Mouse (Mus musculus): ENCODE measurements around the gene Pnmt. TPM values are rescaled to one million over a fixed set of nuclear protein-coding genes. Genes with fewer than 3 reads are reported as not detected.

Gene Pnmt
- total RNA-seq, 2 experiments from 2014 or later = 0.28 to 0.38 TPM

- no peak for DNase-seq (ENCODE audit: low spot score in 2 of 2)
Observed at GRCm38 (mm10) chr11:98412797-98413301, 26.6 kb downstream of the Pnmt start.

DNA sequence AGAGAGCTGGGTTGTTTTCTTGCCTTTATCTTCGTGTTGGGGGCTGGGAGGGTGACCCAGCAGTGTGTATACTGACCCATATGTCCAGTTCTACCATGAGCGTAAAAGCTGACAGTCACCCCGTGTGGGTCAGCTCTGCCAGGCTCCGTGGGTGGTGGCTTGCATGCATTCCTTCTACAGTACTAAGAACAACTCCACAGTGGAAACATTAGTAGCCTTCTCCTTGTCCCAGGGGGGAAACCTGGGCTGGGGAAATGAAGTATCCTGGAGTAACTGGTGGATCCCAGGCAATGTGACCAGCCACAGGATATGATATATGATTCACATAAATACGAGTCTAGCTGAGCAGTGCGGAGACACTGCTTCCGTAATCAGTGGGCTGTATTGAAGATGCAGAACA lies 27.5 kb downstream of the Pnmt start:
- DNase-seq (ENCODE audit: low spot score in 2 of 2) = no peak

GRCm38 (mm10) chr11:98414162-98414561 lies 27.9 kb downstream of the Pnmt start:
- DNase-seq (ENCODE audit: low spot score in 2 of 2) = no peak

DNA sequence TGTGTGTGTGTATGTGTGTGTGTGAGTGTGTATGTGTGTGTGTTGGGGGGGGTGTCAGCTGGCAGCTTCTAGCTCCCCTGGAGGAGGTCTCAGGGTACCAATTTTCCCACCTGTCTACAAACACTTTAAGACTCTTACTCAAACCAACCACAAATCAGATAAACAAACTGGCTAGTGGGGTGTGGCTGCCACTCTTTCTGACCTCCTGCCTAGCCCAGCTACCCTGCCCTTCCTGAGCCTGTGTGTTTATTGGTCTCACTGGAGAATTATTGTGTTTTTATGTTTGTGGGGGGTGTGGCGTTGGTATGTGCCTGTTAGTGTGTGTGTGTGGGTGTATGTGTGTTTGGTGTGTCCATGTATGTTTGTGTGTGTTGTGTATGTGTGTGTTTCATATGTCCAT lies 30.8 kb downstream of the Pnmt start:
- DNase-seq (ENCODE audit: low spot score in 2 of 2) = no peak

GRCm38 (mm10) chr11:98418273-98418672 lies 32.0 kb downstream of the Pnmt start:
- no peak for DNase-seq (ENCODE audit: low spot score in 2 of 2)

GRCm38 (mm10) chr11:98418939-98419547 lies 32.8 kb downstream of the Pnmt start:
- DNase-seq (ENCODE audit: low spot score in 2 of 2) = no peak

DNA sequence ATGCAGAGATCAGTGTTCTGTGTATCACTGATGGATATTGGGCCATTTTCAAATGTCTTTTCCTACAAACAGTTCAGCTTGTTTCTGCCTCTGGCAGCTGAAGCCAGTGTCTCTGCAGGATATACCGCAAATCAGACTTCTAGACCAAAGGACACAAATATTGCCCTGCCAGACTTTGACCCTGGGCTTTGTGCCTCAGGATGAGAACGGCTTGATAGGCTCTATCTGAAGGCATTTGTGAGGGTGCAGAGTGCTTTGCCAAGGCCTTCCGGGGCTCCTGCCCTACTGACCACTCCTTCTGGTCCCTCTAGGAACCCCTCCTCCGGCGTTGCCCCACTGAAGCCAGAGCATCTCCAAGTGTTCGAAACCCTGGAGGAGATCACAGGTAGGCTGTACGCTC lies 40.3 kb downstream of the Pnmt start:
- DNase-seq (ENCODE audit: low spot score in 2 of 2) = no peak

- no peak for DNase-seq (ENCODE audit: low spot score in 2 of 2)
Observed at GRCm38 (mm10) chr11:98428436-98428835, 42.2 kb downstream of the Pnmt start.

DNA sequence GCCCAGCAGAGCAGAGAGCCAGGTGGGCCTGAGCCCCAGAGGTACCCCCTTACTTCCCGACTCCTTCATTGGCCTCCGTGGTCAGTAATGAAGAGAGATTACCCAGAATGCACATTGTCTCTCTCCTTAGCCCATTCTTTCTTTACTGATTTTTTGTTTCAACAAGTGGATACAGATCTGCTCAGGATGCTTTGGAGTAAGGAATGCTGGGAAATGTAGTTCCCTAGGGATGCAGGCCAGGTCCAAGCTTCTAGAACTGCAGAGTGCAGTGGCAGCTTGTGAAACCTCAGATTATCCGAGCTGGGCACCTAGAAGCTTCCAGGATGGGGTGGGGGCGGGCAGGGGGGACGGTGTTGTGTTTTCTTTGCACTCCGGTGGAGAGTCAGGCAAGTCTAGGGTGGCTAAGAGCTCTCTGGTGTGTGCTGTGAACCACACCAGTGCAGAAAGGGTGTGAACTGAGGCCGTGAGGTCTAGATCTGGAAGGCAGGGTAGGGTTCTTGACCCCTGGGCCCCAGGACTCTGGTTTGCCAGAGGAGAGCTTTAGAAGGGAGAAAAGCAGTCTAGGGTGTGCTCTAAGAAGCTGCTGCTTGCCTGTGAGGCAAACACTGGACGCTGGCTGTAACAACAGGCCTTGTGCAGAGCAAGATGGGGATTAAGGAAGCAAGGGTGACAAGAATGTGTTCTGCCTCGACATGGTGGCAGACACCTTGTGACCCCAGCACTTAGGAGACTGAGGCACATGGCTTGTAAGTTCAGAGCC lies 45.7 kb downstream of the Pnmt start:
- no peak for DNase-seq (ENCODE audit: low spot score in 2 of 2)

- no peak for DNase-seq (ENCODE audit: low spot score in 2 of 2)
Observed at GRCm38 (mm10) chr11:98435723-98436122, 49.5 kb downstream of the Pnmt start.

- no peak for DNase-seq (ENCODE audit: low spot score in 2 of 2)
Observed at GRCm38 (mm10) chr11:98437441-98437840, 51.2 kb downstream of the Pnmt start.

Other genes starting within 250 kb of the Pnmt start
- 10 to 100 TPM; 29.9 to 38.4 TPM for gene Fbxl20, start 236.0 kb upstream of the Pnmt start, total RNA-seq (2021)
- 10 to 100 TPM; 44.8 to 51.3 TPM for gene Med1, start 193.2 kb upstream of the Pnmt start, total RNA-seq (2021)
- gene Cdk12, start 183.4 kb upstream of the Pnmt start, total RNA-seq (2021) = 10 to 100 TPM; 36.9 to 37.2 TPM
- gene Neurod2, start 56.8 kb upstream of the Pnmt start, total RNA-seq (2021) = 100 to 1,000 TPM; 113 to 124 TPM
- 10 to 100 TPM; 33.6 to 46.7 TPM for gene Ppp1r1b, start 38.0 kb upstream of the Pnmt start, total RNA-seq (2021)
- 10 to 100 TPM; 22.6 to 24.8 TPM for gene Stard3, start 28.1 kb upstream of the Pnmt start, total RNA-seq (2021)
- 1 to 10 TPM in 1 of 2 experiments, under 1 TPM in 1; 0.94 to 1.3 TPM for gene Tcap, start 2.6 kb upstream of the Pnmt start, total RNA-seq (2021)
- 10 to 100 TPM; 10.0 to 10.1 TPM for gene Pgap3, start 14.0 kb downstream of the Pnmt start, total RNA-seq (2021)
- gene Erbb2, start 26.0 kb downstream of the Pnmt start, total RNA-seq (2021) = 1 to 10 TPM; 2.4 to 2.9 TPM
- gene Mien1, start 52.5 kb downstream of the Pnmt start, total RNA-seq (2021) = 100 to 1,000 TPM in 1 of 2 experiments, 10 to 100 TPM in 1; 87.7 to 102 TPM
- gene Grb7, start 59.9 kb downstream of the Pnmt start, total RNA-seq (2021) = 1 to 10 TPM; 1.1 to 1.6 TPM
- gene Ikzf3, start 159.6 kb downstream of the Pnmt start, total RNA-seq (2021) = under 1 TPM in 1 of 2 experiments, not detected in 1; 0.21 TPM
- under 1 TPM in 1 of 2 experiments, not detected in 1; 0.31 TPM for gene Zpbp2, start 164.6 kb downstream of the Pnmt start, total RNA-seq (2021)
- 10 to 100 TPM; 49.1 to 57.6 TPM for gene Ormdl3, start 200.9 kb downstream of the Pnmt start, total RNA-seq (2021)
- not detected for gene Lrrc3c, start 211.8 kb downstream of the Pnmt start, total RNA-seq (2021)
- gene Gm12355, start 239.2 kb downstream of the Pnmt start, total RNA-seq (2021) = 10 to 100 TPM; 10.1 to 13.3 TPM
- not detected for gene Gsdma3, start 239.9 kb downstream of the Pnmt start, total RNA-seq (2021)